Mouse (Mus musculus) B cell, adult 2 months (primary cell): ENCODE results near the gene Clic1.

ENCODE experiments used
- DNase-seq, 2 experiments: peaks; one replicate each; pipeline ENCODE4 v3.0.0; 2022

Clic1 gene

GRCm38 (mm10) chr17:35092403-35093198 lies 42.8 kb downstream of the Clic1 start:
- DNase-seq, result no peak

DNA sequence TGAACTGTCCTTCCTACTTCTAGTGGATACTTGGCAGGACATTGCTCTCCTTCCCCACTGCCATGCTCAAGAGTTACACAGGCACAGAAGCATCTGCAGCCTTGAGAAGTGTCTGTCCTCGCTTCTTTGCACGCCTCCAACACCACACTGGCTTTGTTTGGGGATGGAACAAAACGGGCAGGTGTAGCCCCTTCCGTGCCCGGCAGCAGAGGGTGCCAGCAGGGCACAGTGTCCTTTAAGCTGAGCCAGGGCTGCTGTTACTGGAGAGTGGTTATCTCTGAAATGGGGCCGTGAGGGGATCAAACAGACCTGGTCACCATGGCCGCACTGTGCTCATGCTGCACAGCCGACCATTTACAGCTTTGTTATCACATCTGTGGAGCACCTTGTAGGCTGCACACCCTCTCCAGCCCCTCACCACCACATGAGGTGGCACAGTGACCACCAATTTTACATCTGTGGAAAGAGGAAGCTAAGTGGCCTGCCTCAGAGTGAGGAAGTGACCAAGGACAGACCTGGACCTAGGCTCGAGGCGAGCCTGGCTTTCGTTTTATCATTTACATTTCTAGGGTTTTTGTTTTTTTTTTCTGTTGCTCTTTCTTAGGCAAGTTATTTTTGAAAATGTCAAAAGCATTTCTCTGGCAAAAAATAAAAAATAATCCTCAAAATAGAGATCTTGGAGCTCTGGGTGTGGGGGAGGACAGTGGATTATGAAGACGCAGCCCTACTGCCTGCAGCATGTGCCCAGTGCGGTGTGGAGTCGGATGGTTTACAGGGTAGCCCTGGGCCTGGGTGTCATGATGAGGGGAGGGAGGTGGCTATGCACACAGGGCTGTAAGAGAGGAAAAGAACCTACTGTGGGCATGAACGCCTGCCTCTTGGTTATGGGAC lies 45.0 kb downstream of the Clic1 start:
- no peak for DNase-seq

- DNase-seq, result no peak
Observed at GRCm38 (mm10) chr17:35096597-35096996, 46.8 kb downstream of the Clic1 start.

DNA sequence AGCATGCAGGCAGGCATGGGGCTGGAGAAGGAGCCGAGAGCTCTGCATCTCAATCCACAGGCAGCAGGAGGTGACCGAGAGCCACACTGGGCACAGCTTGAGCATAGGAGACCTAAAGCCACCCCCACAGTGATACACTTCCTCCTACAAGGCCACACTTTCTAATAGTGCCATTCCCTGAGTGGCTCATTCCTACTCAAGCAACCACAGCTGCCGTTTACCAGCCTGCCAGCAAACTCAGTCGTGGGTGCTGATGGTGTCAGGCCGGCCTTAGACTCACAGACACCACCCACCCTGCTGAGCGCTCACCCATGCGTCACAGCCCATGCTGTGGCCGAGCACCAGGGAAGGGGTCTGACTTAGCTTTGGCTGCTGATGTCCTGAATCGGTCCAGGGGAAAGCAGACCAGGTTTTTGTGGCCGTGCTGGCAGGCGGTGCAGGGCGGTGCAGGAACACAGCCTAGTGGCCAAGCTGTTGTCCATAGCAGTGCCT lies 47.4 kb downstream of the Clic1 start:
- peak; percentile 27 to 28 for DNase-seq

DNA sequence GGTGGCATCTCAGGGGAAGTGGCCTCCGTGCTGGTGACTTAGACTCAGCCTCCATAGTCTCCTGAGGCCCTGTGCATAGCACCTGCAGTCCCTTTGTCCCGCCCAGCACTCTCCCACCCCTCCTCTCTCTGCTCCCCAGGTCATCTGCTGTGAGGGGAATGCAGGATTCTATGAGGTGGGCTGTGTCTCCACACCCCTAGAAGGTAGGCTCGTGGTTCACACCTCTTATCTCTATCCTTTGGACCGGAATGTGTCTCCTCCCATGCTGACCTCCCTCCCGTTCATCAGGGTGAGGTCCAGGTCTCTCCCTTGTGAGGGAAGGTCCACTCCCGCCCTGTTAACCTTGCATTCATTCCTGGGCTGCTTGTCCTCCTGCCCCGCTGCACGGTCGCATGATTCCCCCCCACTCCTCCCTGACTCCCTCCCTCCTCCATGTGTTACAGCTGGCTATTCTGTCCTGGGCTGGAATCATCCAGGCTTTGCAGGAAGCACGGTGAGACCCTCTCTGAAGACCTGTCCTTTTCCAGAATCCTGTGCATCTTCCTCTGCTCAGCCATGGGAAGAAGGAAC lies 50.5 kb downstream of the Clic1 start:
- DNase-seq, result no peak

DNA sequence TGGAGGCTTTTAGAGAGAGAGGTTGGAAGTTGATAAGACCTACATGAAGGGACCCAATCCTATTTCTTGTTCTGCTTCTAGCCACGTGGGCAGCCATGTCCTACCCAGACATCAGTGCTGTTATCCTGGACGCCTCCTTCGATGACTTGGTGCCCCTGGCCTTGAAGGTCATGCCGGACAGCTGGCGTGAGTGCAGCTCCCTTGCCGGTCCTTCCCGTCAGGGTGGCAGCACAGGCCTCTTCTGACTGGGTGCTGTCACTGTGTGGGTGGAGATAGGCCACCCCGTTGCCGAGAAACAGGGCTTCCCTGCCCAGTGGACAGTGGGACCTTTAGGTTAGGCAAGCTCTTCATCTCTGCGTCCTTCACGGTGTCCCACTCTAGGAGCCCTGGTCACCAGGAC lies 51.4 kb downstream of the Clic1 start:
- DNase-seq, result no peak

- DNase-seq, result no peak
Observed at GRCm38 (mm10) chr17:35102299-35102698, 52.5 kb downstream of the Clic1 start.

- DNase-seq, result no peak
Observed at GRCm38 (mm10) chr17:35103221-35103690, 53.5 kb downstream of the Clic1 start.

GRCm38 (mm10) chr17:35104079-35104478 lies 54.3 kb downstream of the Clic1 start:
- no peak for DNase-seq

- DNase-seq, result no peak
Observed at GRCm38 (mm10) chr17:35104754-35105153, 55.0 kb downstream of the Clic1 start.

DNA sequence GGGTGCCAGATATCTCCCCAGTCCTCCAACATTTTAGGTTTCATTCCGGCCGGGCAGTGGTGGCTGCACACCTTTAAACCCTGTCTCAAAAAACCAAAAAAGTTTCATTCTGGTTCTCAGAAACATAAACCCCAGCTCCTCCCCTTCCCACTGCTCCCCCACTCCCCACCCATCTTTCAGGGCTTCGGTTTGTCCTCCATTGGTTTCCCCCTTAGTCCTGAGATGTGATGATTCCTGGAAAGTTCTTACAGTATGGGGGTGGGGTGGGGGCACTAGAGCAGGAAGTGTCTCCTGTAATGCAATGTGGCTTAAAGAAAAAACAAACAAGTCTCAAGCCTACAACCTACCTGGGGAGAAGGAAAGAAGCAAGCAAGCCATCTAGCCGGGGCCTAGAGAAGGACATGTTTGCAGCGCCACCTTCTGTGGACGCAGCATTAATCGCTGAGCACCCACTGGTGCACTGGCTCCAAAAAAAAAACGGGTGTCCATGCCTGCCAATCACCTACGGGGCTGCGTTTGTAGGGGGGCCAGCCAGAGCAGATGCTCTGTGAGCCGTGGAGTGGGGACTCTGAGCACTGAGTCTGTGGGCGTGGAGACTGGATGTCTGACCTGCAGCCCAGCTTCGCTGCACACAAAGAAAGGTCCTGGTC lies 56.1 kb downstream of the Clic1 start:
- DNase-seq, result peak in 1 of 2 experiments; percentile 24

GRCm38 (mm10) chr17:35106522-35106921 lies 56.8 kb downstream of the Clic1 start:
- no peak for DNase-seq

GRCm38 (mm10) chr17:35108097-35108496 lies 58.3 kb downstream of the Clic1 start, which contains the start of gene Ly6g5c:
TSS of gene Ly6g5c (plus strand) at chr17:35108279.
- DNase-seq, result no peak
